Comparison of ENCODE assay signal across 10 mouse cellular contexts in the genomic region with DNA sequence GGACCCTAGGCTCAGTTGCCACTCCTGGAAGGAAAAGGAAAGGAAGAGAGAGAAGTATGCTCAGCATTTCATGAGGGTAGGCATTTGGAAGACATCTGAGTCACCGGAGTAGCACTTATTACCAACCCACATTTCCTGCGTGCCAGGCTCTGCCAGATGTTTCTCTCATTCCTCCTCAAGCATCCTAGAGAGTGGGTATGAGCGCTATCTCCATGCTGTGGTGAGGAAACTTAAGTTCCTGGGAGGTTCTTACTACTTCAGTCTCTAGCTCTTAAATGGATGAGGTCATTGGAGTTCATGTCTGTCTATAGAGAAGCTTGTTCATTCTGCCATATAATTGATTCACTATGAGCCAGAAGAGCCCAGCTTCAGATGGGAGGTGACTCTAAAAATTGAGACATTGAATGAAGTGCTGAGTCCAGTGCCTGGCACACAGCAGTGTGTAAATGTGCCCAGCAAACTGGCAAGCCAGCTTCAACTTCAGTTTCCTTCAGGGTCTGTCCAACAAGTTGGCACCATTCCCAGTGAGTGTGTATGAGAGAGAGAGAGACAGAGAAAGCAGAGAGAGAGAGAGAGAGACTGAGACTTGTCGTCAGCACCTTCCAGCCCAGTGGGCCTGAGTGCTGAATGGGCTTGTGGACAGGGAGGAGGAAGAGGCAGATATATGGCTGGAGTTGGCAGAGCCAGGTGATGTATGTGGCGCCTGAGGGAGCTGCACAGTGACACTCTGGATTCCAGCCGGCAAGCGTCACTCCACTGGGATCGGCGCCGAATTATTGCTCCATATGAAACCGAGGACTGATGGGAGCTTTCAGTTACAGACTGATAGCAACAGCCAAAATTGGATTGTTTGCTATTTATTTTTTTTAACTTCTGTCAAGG. TPM values are rescaled to one million over a fixed set of nuclear protein-coding genes. Genes with fewer than 3 reads are reported as not detected.
DNase-seq lines count a peak whose midpoint lies in the region; ATAC-seq and TF ChIP-seq lines count a peak whose summit lies in the region.
"Had no signal": no experiment of that assay in that cellular context is flagged by ENCODE, and none has a peak within 500 bp of the region (broad histone marks: within the 10 kb centered on the region; RNA-seq: fewer than 3 reads in every experiment).

No protein-coding gene starts in this region.

- H3K4me2 ChIP-seq in kidney, embryonic 16.5 days (replicated peaks; ENCODE audit: low read depth, low read length): no peak overlapping the region

- DNase-seq in gastrocnemius, adult 2 months: peak; percentile 69
- no peak for DNase-seq in gastrocnemius, postnatal 4 days (ENCODE audit: low spot score in 2 of 2)
- DNase-seq in lung, adult 18-20 months: peak; percentile 28 to 43
- DNase-seq in lung, adult 2 months: no peak
- peak; percentile 73 for DNase-seq in brain, embryonic 14.5 days (ENCODE audit: low read depth)
- peak; percentile 27 for DNase-seq in lung, postnatal 36 days
- DNase-seq in kidney, adult 8-10 months: no peak
- DNase-seq: kidney, postnatal 36 days had no signal

- TF ChIP-seq POLR2A in lung, adult 2 months (IDR thresholded peaks at IDR 0.05; ENCODE audit: borderline replicate concordance, extremely low read depth, low read depth, low read length): no peak
- no peak for TF ChIP-seq POLR2A in brain, embryonic 14.5 days (IDR thresholded peaks at IDR 0.05; ENCODE audit: borderline replicate concordance, extremely low read depth, insufficient read depth, insufficient read length, poor library complexity, severe bottlenecking)

- H3K36me3 ChIP-seq in kidney, embryonic 16.5 days (ENCODE audit: insufficient read depth, low read length): 0 out of 2 replicates have a peak, but pooled peaks cover 3% of the 10 kb centered on the region

- no peak for ATAC-seq in kidney, embryonic 16.5 days (ENCODE audit: low FRiP score, low TSS enrichment)

- TF ChIP-seq CTCF in gastrocnemius, adult 2 months (IDR thresholded peaks at IDR 0.05): no peak
- TF ChIP-seq CTCF in lung, adult 2 months (IDR thresholded peaks at IDR 0.05; ENCODE audit: insufficient read depth, low read length): no peak
- no peak for TF ChIP-seq CTCF in brain, embryonic 14.5 days (IDR thresholded peaks at IDR 0.05; ENCODE audit: borderline replicate concordance, extremely low read depth, insufficient read depth, insufficient read length)

- no peaks in the 10 kb centered on the region for H3K9me3 ChIP-seq in kidney, embryonic 16.5 days (ENCODE audit: low read length)

- intact Hi-C loops in gastrocnemius, adult 2 months (cut with DNase I): loop anchor here (5.0 kb wide), 1 partner anchor 80 kb away; no protein-coding TSS in a partner anchor

- no peak overlapping the region for H3K4me3 ChIP-seq in gastrocnemius, adult 2 months
- H3K4me3 ChIP-seq in lung, adult 2 months (replicated peaks; ENCODE audit: extremely low read depth, low read depth, low read length): no peak overlapping the region
- no peak overlapping the region for H3K4me3 ChIP-seq in kidney, embryonic 16.5 days (ENCODE audit: low read length)

- no peaks in the 10 kb centered on the region for H3K27me3 ChIP-seq in kidney, embryonic 16.5 days (ENCODE audit: insufficient read depth, low read length)

- no peak overlapping the region for H3K9ac ChIP-seq in kidney, embryonic 16.5 days (replicated peaks; ENCODE audit: low read length)

- H3K4me1 ChIP-seq in lung, adult 2 months (ENCODE audit: control insufficient read depth, insufficient read depth, low read length): no peaks in the 10 kb centered on the region
- H3K4me1 ChIP-seq in kidney, embryonic 16.5 days (ENCODE audit: insufficient read depth, low read length): no peaks in the 10 kb centered on the region

- 71% methylated on average over 11 of the region's 11 CpGs for WGBS in lung, adult 2 months
- 88% methylated on average over 11 of the region's 11 CpGs for WGBS in kidney, embryonic 16.5 days

- H3K27ac ChIP-seq in gastrocnemius, adult 2 months: no peak overlapping the region
- H3K27ac ChIP-seq in kidney, embryonic 16.5 days (ENCODE audit: low read length): no peak overlapping the region
- H3K27ac ChIP-seq: macrophage had no signal

RNA-seq across cellular contexts. Expression of a gene that starts 56.0 kb away (rescaled TPM):
- not detected for total RNA-seq in gastrocnemius, adult 2 months (2021)
- total RNA-seq in gastrocnemius, postnatal 4 days (2021): under 1 TPM; 0.26 to 0.27 TPM
- not detected in 2 replicates for polyA plus RNA-seq in lung, adult 2 months (2012; rRNA removed)
- polyA plus RNA-seq in brain, embryonic 14.5 days (2012; rRNA removed): 0.87 and 3.1 TPM in 2 replicates
- polyA plus RNA-seq in kidney, embryonic 16.5 days (2015; fragmentation: Nextera tagmentation; extraction: Ambion mirVana): 0.19 and 0.75 TPM in 2 replicates
- polyA plus RNA-seq: macrophage had no signal

Comparison
In these comparisons a context has a peak if more than half of its experiments do, and no peak if none do; other contexts are left out.
1. DNase-seq: peak in gastrocnemius, adult 2 months (single experiment), lung, adult 18-20 months (2 of 2), brain, embryonic 14.5 days (single experiment) and lung, postnatal 36 days (single experiment); none in gastrocnemius, postnatal 4 days (0 of 2), lung, adult 2 months (single experiment) and kidney, adult 8-10 months (0 of 2).